Mouse (Mus musculus) frontal cortex, postnatal 10 days (tissue): ENCODE results near the gene Nptx2.

ENCODE experiments used
- DNase-seq, 2 experiments: peaks; one replicate each; pipeline ENCODE4 v3.0.0; 2022; ENCODE audit warnings: low spot score in 2 of 2, mixed read lengths in 1 of 2

Gene Nptx2

GRCm38 (mm10) chr5:144565739-144566138 lies 20.0 kb downstream of the Nptx2 start:
- DNase-seq, result no peak

- DNase-seq, result no peak
These were observed 39.4 kb downstream of the Nptx2 start for GRCm38 (mm10) chr5:144585100-144585499.

GRCm38 (mm10) chr5:144591248-144591880 lies 45.7 kb downstream of the Nptx2 start:
- no peak for DNase-seq

GRCm38 (mm10) chr5:144594796-144595195 lies 49.1 kb downstream of the Nptx2 start:
- peak in 1 of 2 experiments; percentile 21 for DNase-seq
